Mouse (Mus musculus) megakaryocyte-erythroid progenitor cell, adult 5-6 weeks (primary cell): ENCODE measurements around the gene Fam110c. TPM values are rescaled to one million over a fixed set of nuclear protein-coding genes. Genes with fewer than 3 reads are reported as not detected.
A peak's percentile ranks its signal among the peaks of the same experiment; 100 is the strongest.

Source experiments
- ATAC-seq: replicated peaks from 2 replicates; pipeline ENCODE4 v1.8.0; 2016; ENCODE audit warnings: mild to moderate bottlenecking, inconsistent platforms; ENCODE audit not compliant: severe bottlenecking, poor library complexity, low FRiP score, low TSS enrichment
- total RNA-seq, 2 experiments: library from RNA; stranded (forward) in 1 of 2; stranded (reverse) in 1 of 2; fragments of 200-1000, 215-1000 nt in 1 of 2; fragments of >200 nt in 1 of 2; fragmentation: Nextera tagmentation in 1 of 2; gene quantifications; 2 replicates each; pipeline ENCODE4 v1.2.3; 2014 to 2017

The Fam110c gene
- total RNA-seq (2014; fragmentation: Nextera tagmentation) (0.35 and 1.1 TPM in 2 replicates), total RNA-seq (2017) (3.0 and 3.9 TPM in 2 replicates)

GRCm38 (mm10) chr12:31073412-31074354 lies at the start of gene Fam110c:
TSS of gene Fam110c (plus strand) at chr12:31073861.
- ATAC-seq = peak; percentile 12

GRCm38 (mm10) chr12:31026423-31026822 lies 47.2 kb upstream of the Fam110c start:
- no peak for ATAC-seq

- ATAC-seq = no peak
Measured at GRCm38 (mm10) chr12:31052066-31052465, 21.6 kb upstream of the Fam110c start.

- ATAC-seq = no peak
Measured at GRCm38 (mm10) chr12:31056291-31056864, 17.3 kb upstream of the Fam110c start.

- peak; percentile 90 for ATAC-seq
Measured at GRCm38 (mm10) chr12:31059393-31059853, 14.2 kb upstream of the Fam110c start.

- no peak for ATAC-seq
Measured at GRCm38 (mm10) chr12:31060245-31060644, 13.4 kb upstream of the Fam110c start.

GRCm38 (mm10) chr12:31071222-31071621 lies 2.4 kb upstream of the Fam110c start:
- ATAC-seq = no peak

GRCm38 (mm10) chr12:31074355-31074786 lies 710 bp downstream of the Fam110c start:
- ATAC-seq = peak; percentile 87

GRCm38 (mm10) chr12:31074839-31075538 lies 1.3 kb downstream of the Fam110c start:
- peak; percentile 5 for ATAC-seq

- no peak for ATAC-seq
Measured at GRCm38 (mm10) chr12:31077020-31077419, 3.4 kb downstream of the Fam110c start.

GRCm38 (mm10) chr12:31078030-31078429 lies 4.4 kb downstream of the Fam110c start:
- ATAC-seq = no peak

GRCm38 (mm10) chr12:31080352-31080751 lies 6.7 kb downstream of the Fam110c start:
- no peak for ATAC-seq

- no peak for ATAC-seq
Measured at GRCm38 (mm10) chr12:31080890-31081554, 7.4 kb downstream of the Fam110c start.

GRCm38 (mm10) chr12:31083007-31083406 lies 9.3 kb downstream of the Fam110c start:
- peak; percentile 41 for ATAC-seq

GRCm38 (mm10) chr12:31083407-31083806 lies 9.7 kb downstream of the Fam110c start:
- no peak for ATAC-seq

- peak; percentile 84 for ATAC-seq
Measured at GRCm38 (mm10) chr12:31087060-31087459, 13.4 kb downstream of the Fam110c start.

GRCm38 (mm10) chr12:31090401-31090800 lies 16.7 kb downstream of the Fam110c start:
- ATAC-seq = no peak

GRCm38 (mm10) chr12:31090882-31091640 lies 17.4 kb downstream of the Fam110c start:
- ATAC-seq = no peak

- no peak for ATAC-seq
Measured at GRCm38 (mm10) chr12:31092481-31092880, 18.8 kb downstream of the Fam110c start.
